Mouse (Mus musculus) heart, adult 2 months (tissue): ENCODE data around the gene Pdgfc.

Experiments
- CTCF ChIP-seq: fragments of 200-600 bp; IDR thresholded peaks from 2 replicates; pipeline ENCODE4 v1.8.1; 2022; ENCODE audit warnings: antibody characterized with exemption, mild to moderate bottlenecking, moderate library complexity
- POLR2A ChIP-seq: fragments of 200-500 bp; IDR thresholded peaks from 2 replicates; pipeline ENCODE4 v1.6.1; 2011; ENCODE audit warnings: mild to moderate bottlenecking, low read depth, low read length, control low read depth; ENCODE audit not compliant: insufficient read depth

- TF ChIP-seq CTCF (no peak), POLR2A (no peak)
Observed at GRCm38 (mm10) chr3:81046652-81047607, 10.7 kb downstream of the Pdgfc start.
